Mouse (Mus musculus): ENCODE results near the gene Rsph6a.

GRCm38 (mm10) chr7:19078732-19079131 is 24.2 kb downstream of the Rsph6a start:
- no peak for TF ChIP-seq GATA1 (IDR thresholded peaks at IDR 0.05; ENCODE audit: borderline replicate concordance, low read length)
- no peak for TF ChIP-seq FLI1 (IDR thresholded peaks at IDR 0.05; ENCODE audit: low read length)
